Mouse (Mus musculus): Measurements from ENCODE around the gene Slc25a47. TPM values are rescaled to one million over a fixed set of nuclear protein-coding genes. Genes with fewer than 3 reads are reported as not detected.

Slc25a47 gene
- 7.0 and 7.3 TPM in 2 replicates for polyA plus RNA-seq (2016; fragmentation: Nextera tagmentation; extraction: Ambion mirVana)

DNA sequence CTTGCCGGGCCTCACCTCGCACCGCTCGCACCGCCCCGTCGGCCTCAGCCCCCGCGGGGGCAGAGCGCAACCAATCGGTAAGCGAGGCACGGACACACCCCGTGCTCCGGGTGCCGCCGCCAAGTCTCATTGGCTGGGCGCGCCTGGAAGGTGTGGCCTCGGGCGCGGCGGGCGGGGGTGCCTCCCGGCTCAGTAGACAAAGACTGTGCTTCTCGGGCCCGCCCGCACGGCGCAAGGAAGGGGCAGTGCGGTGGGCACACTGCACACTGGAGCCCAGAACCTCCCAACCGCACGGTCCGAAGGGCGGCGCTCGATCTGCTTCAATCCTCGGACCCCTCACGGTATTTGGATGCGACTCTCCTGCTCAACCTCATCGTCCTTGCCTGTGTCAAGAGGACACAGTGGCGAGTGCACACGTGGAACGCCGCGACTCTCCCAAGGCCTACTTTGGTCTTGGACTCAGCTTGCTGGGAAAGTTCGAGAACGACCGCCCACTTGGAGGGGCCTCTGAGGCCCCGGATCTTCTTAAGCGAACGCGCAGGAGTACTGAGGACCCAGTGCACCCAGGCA is at the start of gene Slc25a47, which contains the start of gene Slc25a29:
TSS of gene Slc25a47 (plus strand) at position 207 of the 570 bp plus-strand sequence.
TSS of gene Slc25a29 (minus strand) at position 44 of the 570 bp plus-strand sequence.
- Histone ChIP-seq H3K36me3 (peaks cover 14% of the 10 kb centered on the region), H3K27ac (peak within 1 kb of the TSS; percentile 91), H3K9me3 (no peaks in the 10 kb centered on the region), H3K4me1 (peaks cover 40% of the 10 kb centered on the region), H3K27me3 (ENCODE audit: insufficient read depth, poor library complexity, severe bottlenecking) (peaks cover 5% of the 10 kb centered on the region; the same call in 1 of the 2 replicates), H3K4me3 (peak within 1 kb of the TSS; percentile 80)
- WGBS, result under 1% methylated on average over 52 of the region's 53 CpGs
- DNase-seq (ENCODE audit: low spot score), result peak; percentile 98

GRCm38 (mm10) chr12:108787329-108787728 is 48.5 kb upstream of the Slc25a47 start:
- H3K4me1 ChIP-seq, result peaks cover 4% of the 10 kb centered on the region; the same call in 1 of the 2 replicates
- peaks cover 9% of the 10 kb centered on the region; the same call in 1 of the 2 replicates for H3K9me3 ChIP-seq
- WGBS, result 82% methylated on average over 2 of the region's 2 CpGs
- H3K36me3 ChIP-seq, result peaks cover 14% of the 10 kb centered on the region
- no peak overlapping the region for H3K27ac ChIP-seq
- no peak overlapping the region for H3K4me3 ChIP-seq
- no peaks in the 10 kb centered on the region for H3K27me3 ChIP-seq (ENCODE audit: insufficient read depth, poor library complexity, severe bottlenecking)
- no peak for DNase-seq (ENCODE audit: low spot score)

DNA sequence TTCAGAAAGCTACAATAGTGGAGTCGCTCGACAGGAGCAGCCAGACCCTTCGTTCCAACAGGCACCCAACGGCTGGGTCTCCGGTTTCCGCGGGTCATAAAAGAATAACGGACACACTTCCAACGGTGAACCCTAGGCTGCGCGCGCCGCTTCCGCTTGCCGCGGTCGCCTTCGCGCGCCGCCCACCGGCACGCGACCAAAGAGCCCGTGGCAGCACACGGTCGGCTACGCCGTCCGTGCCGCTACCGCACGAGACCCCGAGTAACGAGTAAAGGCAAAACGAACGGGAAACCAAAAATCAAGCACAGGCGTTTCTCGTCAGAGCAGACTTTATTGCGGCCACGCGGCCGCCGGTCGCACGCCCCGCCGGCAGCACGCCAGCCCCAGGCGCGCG is 43.7 kb upstream of the Slc25a47 start:
- DNase-seq (ENCODE audit: low spot score), result peak; percentile 91
- H3K4me1 ChIP-seq, result peaks cover 13% of the 10 kb centered on the region
- H3K4me3 ChIP-seq, result peak overlapping the region; percentile 99
- H3K27ac ChIP-seq, result peak overlapping the region; percentile 97
- no peaks in the 10 kb centered on the region for H3K27me3 ChIP-seq (ENCODE audit: insufficient read depth, poor library complexity, severe bottlenecking)
- H3K9me3 ChIP-seq, result no peaks in the 10 kb centered on the region
- H3K36me3 ChIP-seq, result no peaks in the 10 kb centered on the region
- under 1% methylated on average over 52 of the region's 52 CpGs for WGBS

- WGBS, result under 1% methylated on average over 113 of the region's 127 CpGs
- H3K36me3 ChIP-seq, result no peaks in the 10 kb centered on the region
- peak; percentile 98 for DNase-seq (ENCODE audit: low spot score)
- H3K4me3 ChIP-seq, result peak within 1 kb of the TSS; percentile 99
- H3K27ac ChIP-seq, result peak within 1 kb of the TSS; percentile 97
- peaks cover 13% of the 10 kb centered on the region for H3K4me1 ChIP-seq
- H3K27me3 ChIP-seq (ENCODE audit: insufficient read depth, poor library complexity, severe bottlenecking), result no peaks in the 10 kb centered on the region
- no peaks in the 10 kb centered on the region for H3K9me3 ChIP-seq
Observed at GRCm38 (mm10) chr12:108792546-108793452, 43.0 kb upstream of the Slc25a47 start, which contains the start of gene Yy1. TSS of gene Yy1 (plus strand) at chr12:108792973.

- WGBS, result under 1% methylated on average over 59 of the region's 71 CpGs
- DNase-seq (ENCODE audit: low spot score), result no peak
Observed at GRCm38 (mm10) chr12:108793453-108793941, 42.3 kb upstream of the Slc25a47 start.

GRCm38 (mm10) chr12:108794078-108794711 is 41.7 kb upstream of the Slc25a47 start:
- WGBS, result under 1% methylated on average over 91 of the region's 94 CpGs
- no peaks in the 10 kb centered on the region for H3K36me3 ChIP-seq
- peak overlapping the region; percentile 99 for H3K4me3 ChIP-seq
- no peaks in the 10 kb centered on the region for H3K27me3 ChIP-seq (ENCODE audit: insufficient read depth, poor library complexity, severe bottlenecking)
- H3K4me1 ChIP-seq, result peaks cover 17% of the 10 kb centered on the region
- H3K27ac ChIP-seq, result peak overlapping the region; percentile 97
- peak; percentile 90 for DNase-seq (ENCODE audit: low spot score)
- H3K9me3 ChIP-seq, result no peaks in the 10 kb centered on the region

More at GRCm38 (mm10) chr12:108793453-108793941, 42.3 kb upstream of the Slc25a47 start:
- Histone ChIP-seq H3K4me1 (peaks cover 13% of the 10 kb centered on the region), H3K36me3 (no peaks in the 10 kb centered on the region), H3K9me3 (no peaks in the 10 kb centered on the region), H3K27ac (peak overlapping the region; percentile 97), H3K4me3 (peak overlapping the region; percentile 99), H3K27me3 (ENCODE audit: insufficient read depth, poor library complexity, severe bottlenecking) (no peaks in the 10 kb centered on the region)

DNA sequence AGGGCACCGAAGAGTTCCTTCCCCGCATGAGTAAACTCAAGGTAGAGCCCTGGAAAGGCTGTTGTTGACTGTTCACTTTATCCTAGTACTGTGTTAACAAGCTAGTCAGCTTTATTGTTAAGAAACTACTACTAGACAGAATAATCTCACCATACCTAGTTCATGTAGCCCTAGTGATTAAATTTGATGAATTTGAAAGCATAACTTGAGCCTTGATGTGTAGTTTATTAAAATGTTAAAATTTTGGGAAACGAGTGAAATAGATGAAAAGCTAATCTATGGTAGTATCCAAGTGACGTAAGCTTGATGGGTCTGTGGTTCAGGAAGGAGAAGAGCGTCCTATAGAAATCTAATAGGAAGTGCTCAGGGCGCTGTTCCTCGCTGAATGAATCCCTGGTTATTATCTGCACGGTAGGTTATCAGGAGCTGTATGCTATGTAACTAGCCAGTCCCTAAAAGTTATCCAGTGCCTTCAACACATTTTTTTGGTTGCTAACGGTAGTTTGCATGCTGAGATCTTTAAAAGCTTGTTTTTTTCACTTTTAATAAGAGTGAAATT is 40.8 kb upstream of the Slc25a47 start:
- Histone ChIP-seq H3K36me3 (0 out of 2 replicates have a peak, but pooled peaks cover under 1% of the 10 kb centered on the region), H3K27me3 (ENCODE audit: insufficient read depth, poor library complexity, severe bottlenecking) (no peaks in the 10 kb centered on the region), H3K4me3 (peak overlapping the region; percentile 99), H3K4me1 (peaks cover 24% of the 10 kb centered on the region), H3K27ac (peak overlapping the region; percentile 97; the same call in 1 of the 2 replicates), H3K9me3 (no peaks in the 10 kb centered on the region)
- DNase-seq (ENCODE audit: low spot score), result no peak
- 11% methylated on average over 9 of the region's 9 CpGs for WGBS

GRCm38 (mm10) chr12:108801613-108802012 is 34.2 kb upstream of the Slc25a47 start:
- Histone ChIP-seq H3K27me3 (ENCODE audit: insufficient read depth, poor library complexity, severe bottlenecking) (no peaks in the 10 kb centered on the region), H3K36me3 (peaks cover 5% of the 10 kb centered on the region; the same call in 1 of the 2 replicates), H3K9me3 (no peaks in the 10 kb centered on the region), H3K4me3 (no peak overlapping the region), H3K27ac (no peak overlapping the region), H3K4me1 (peaks cover 47% of the 10 kb centered on the region)
- WGBS, result 84% methylated on average over 2 of the region's 2 CpGs
- no peak for DNase-seq (ENCODE audit: low spot score)

DNA sequence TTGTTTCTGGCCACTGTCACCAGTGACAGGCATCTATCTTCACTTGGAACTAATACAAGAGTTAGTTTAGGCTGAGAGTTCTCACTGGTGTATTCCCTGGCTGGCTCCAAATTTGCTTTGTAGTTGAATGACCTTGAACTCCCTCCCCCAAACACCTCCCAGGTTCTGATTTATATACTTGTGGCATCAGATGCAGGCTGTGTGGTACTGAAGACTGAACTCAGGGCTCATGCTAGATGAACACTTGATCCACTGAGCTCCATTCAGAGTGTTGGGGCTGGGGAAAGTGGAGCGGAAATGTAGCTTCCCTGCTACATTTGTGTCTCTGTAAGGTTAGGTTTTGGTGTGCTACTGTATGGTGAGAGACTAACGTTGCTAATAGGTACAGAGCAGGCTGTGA is 31.5 kb upstream of the Slc25a47 start:
- no peak overlapping the region for H3K4me3 ChIP-seq
- H3K4me1 ChIP-seq, result peaks cover 44% of the 10 kb centered on the region
- no peaks in the 10 kb centered on the region for H3K27me3 ChIP-seq (ENCODE audit: insufficient read depth, poor library complexity, severe bottlenecking)
- DNase-seq (ENCODE audit: low spot score), result no peak
- WGBS, result 77% methylated on average over 2 of the region's 2 CpGs
- no peak overlapping the region for H3K27ac ChIP-seq
- H3K36me3 ChIP-seq, result peaks cover 27% of the 10 kb centered on the region
- H3K9me3 ChIP-seq, result no peaks in the 10 kb centered on the region

DNA sequence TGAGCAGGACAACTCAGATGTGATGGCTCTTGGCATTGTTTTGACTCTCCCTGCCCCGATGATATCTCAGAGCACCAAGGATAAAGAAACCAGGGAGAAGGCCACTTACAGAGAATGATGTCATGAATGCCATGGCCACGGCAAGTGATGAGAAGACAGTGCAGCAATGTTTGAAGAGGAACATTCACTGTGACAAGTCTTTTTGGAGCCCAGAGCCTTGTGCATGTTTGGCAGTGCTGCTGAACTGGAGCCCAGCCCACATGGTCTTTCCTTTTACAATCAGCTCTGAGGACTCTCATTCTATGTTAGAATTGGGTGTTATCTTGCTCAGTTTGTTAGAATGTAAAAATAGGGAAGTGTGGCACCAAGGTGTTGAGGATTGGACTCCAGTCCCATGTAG is 27.4 kb upstream of the Slc25a47 start:
- DNase-seq (ENCODE audit: low spot score), result no peak
- Histone ChIP-seq H3K27me3 (ENCODE audit: insufficient read depth, poor library complexity, severe bottlenecking) (no peaks in the 10 kb centered on the region), H3K27ac (no peak overlapping the region), H3K4me1 (peaks cover 15% of the 10 kb centered on the region), H3K9me3 (no peaks in the 10 kb centered on the region), H3K4me3 (no peak overlapping the region), H3K36me3 (peaks cover 36% of the 10 kb centered on the region)
- 63% methylated on average over 2 of the region's 2 CpGs for WGBS

- peaks cover 11% of the 10 kb centered on the region for H3K4me1 ChIP-seq
- H3K9me3 ChIP-seq, result no peaks in the 10 kb centered on the region
- no peaks in the 10 kb centered on the region for H3K27me3 ChIP-seq (ENCODE audit: insufficient read depth, poor library complexity, severe bottlenecking)
- peaks cover 49% of the 10 kb centered on the region for H3K36me3 ChIP-seq
- no peak overlapping the region for H3K4me3 ChIP-seq
- WGBS, result 66% methylated on average over 1 of the region's 1 CpGs
- DNase-seq (ENCODE audit: low spot score), result no peak
- no peak overlapping the region for H3K27ac ChIP-seq
Observed at GRCm38 (mm10) chr12:108809771-108810170, 26.1 kb upstream of the Slc25a47 start.

DNA sequence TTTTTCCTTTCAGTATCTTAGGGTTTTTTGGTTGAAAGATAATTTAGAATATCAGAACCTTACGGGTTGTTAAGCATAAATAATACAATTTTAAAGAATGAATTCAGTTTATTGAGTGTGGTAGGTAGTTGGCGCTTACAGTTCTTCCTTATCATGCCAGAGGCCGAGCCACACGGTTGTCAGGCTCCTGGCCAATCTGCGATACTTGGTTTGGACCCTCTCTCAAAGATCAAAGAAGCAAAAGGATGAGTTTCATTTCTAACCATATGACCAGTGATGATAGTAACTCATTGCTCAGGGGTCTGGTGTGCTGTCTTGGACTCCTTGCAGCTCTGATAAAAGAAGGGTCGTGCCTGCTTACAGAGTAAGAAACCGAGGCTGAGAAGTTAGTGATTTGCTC is 25.5 kb upstream of the Slc25a47 start:
- no peak for DNase-seq (ENCODE audit: low spot score)
- H3K36me3 ChIP-seq, result peaks cover 55% of the 10 kb centered on the region
- WGBS, result 77% methylated on average over 7 of the region's 7 CpGs

More for the DNA sequence above, 25.5 kb upstream of the Slc25a47 start:
- Histone ChIP-seq H3K9me3 (no peaks in the 10 kb centered on the region), H3K4me1 (peaks cover 11% of the 10 kb centered on the region), H3K27ac (no peak overlapping the region), H3K27me3 (ENCODE audit: insufficient read depth, poor library complexity, severe bottlenecking) (no peaks in the 10 kb centered on the region), H3K4me3 (no peak overlapping the region)

All from heart, embryonic 10.5 days (tissue).